Mouse (Mus musculus): ENCODE measurements around the gene Ndufb8. TPM values are rescaled to one million over a fixed set of nuclear protein-coding genes. Genes with fewer than 3 reads are reported as not detected.

Ndufb8 gene
- 424 and 454 TPM in 2 replicates for polyA plus RNA-seq (2014; fragmentation: Nextera tagmentation; extraction: Ambion mirVana)

GRCm38 (mm10) chr19:44554861-44555590, at the start of gene Ndufb8:
Gene Ndufb8 (minus strand): TSS chr19:44555440.
- H3K4me1 ChIP-seq (replicated peaks; ENCODE audit: control insufficient read depth, insufficient read depth, low read length): no peaks in the 10 kb centered on the region
- DNase-seq (ENCODE audit: low spot score) (peak; percentile 96), ATAC-seq (replicated peaks; ENCODE audit: low FRiP score) (peak; percentile 84)
- no peak within 1 kb of the TSS for H3K27ac ChIP-seq (ENCODE audit: low read depth, low read length)
- H3K9me3 ChIP-seq (ENCODE audit: control insufficient read depth, low read length): no peaks in the 10 kb centered on the region
- H3K4me2 ChIP-seq (ENCODE audit: low read depth, low read length, severe bottlenecking): peak within 1 kb of the TSS; percentile 91
- H3K4me3 ChIP-seq (ENCODE audit: low read depth, low read length): peak within 1 kb of the TSS; percentile 93
- H3K9ac ChIP-seq (ENCODE audit: low read length): peak within 1 kb of the TSS; percentile 92
- under 1% methylated on average over 50 of the region's 50 CpGs for WGBS
- peaks cover 4% of the 10 kb centered on the region for H3K36me3 ChIP-seq (ENCODE audit: control insufficient read depth, insufficient read depth, low read length)
- H3K27me3 ChIP-seq (ENCODE audit: control insufficient read depth, insufficient read depth, low read length): no peaks in the 10 kb centered on the region

GRCm38 (mm10) chr19:44594180-44594579, 38.9 kb upstream of the Ndufb8 start:
- 97% methylated on average over 14 of the region's 14 CpGs for WGBS

GRCm38 (mm10) chr19:44591638-44592037, 36.4 kb upstream of the Ndufb8 start:
- Histone ChIP-seq H3K4me2 (ENCODE audit: low read depth, low read length, severe bottlenecking) (no peak overlapping the region), H3K27me3 (ENCODE audit: control insufficient read depth, insufficient read depth, low read length) (no peaks in the 10 kb centered on the region), H3K36me3 (ENCODE audit: control insufficient read depth, insufficient read depth, low read length) (no peaks in the 10 kb centered on the region), H3K4me3 (ENCODE audit: low read depth, low read length) (no peak overlapping the region), H3K9ac (ENCODE audit: low read length) (no peak overlapping the region), H3K27ac (ENCODE audit: low read depth, low read length) (no peak overlapping the region), H3K9me3 (ENCODE audit: control insufficient read depth, low read length) (no peaks in the 10 kb centered on the region), H3K4me1 (replicated peaks; ENCODE audit: control insufficient read depth, insufficient read depth, low read length) (no peaks in the 10 kb centered on the region)
- no peak for ATAC-seq (replicated peaks; ENCODE audit: low FRiP score)
- DNase-seq (ENCODE audit: low spot score): no peak
- 79% methylated on average over 6 of the region's 6 CpGs for WGBS

More at GRCm38 (mm10) chr19:44594180-44594579, 38.9 kb upstream of the Ndufb8 start:
- DNase-seq (ENCODE audit: low spot score) (no peak), ATAC-seq (replicated peaks; ENCODE audit: low FRiP score) (no peak)
- no peaks in the 10 kb centered on the region for H3K4me1 ChIP-seq (replicated peaks; ENCODE audit: control insufficient read depth, insufficient read depth, low read length)
- H3K9me3 ChIP-seq (ENCODE audit: control insufficient read depth, low read length): no peaks in the 10 kb centered on the region
- H3K27ac ChIP-seq (ENCODE audit: low read depth, low read length): no peak overlapping the region
- H3K27me3 ChIP-seq (ENCODE audit: control insufficient read depth, insufficient read depth, low read length): no peaks in the 10 kb centered on the region
- H3K9ac ChIP-seq (ENCODE audit: low read length): no peak overlapping the region
- no peaks in the 10 kb centered on the region for H3K36me3 ChIP-seq (ENCODE audit: control insufficient read depth, insufficient read depth, low read length)
- no peak overlapping the region for H3K4me3 ChIP-seq (ENCODE audit: low read depth, low read length)
- H3K4me2 ChIP-seq (ENCODE audit: low read depth, low read length, severe bottlenecking): no peak overlapping the region

- Histone ChIP-seq H3K9ac (ENCODE audit: low read length) (no peak overlapping the region), H3K27ac (ENCODE audit: low read depth, low read length) (no peak overlapping the region), H3K9me3 (ENCODE audit: control insufficient read depth, low read length) (no peaks in the 10 kb centered on the region), H3K4me3 (ENCODE audit: low read depth, low read length) (no peak overlapping the region), H3K36me3 (ENCODE audit: control insufficient read depth, insufficient read depth, low read length) (no peaks in the 10 kb centered on the region), H3K4me2 (ENCODE audit: low read depth, low read length, severe bottlenecking) (no peak overlapping the region), H3K4me1 (replicated peaks; ENCODE audit: control insufficient read depth, insufficient read depth, low read length) (no peaks in the 10 kb centered on the region), H3K27me3 (ENCODE audit: control insufficient read depth, insufficient read depth, low read length) (no peaks in the 10 kb centered on the region)
- ATAC-seq (replicated peaks; ENCODE audit: low FRiP score) (no peak), DNase-seq (ENCODE audit: low spot score) (no peak)
- 87% methylated on average over 18 of the region's 18 CpGs for WGBS
These were observed 35.8 kb upstream of the Ndufb8 start for GRCm38 (mm10) chr19:44590992-44591391.

GRCm38 (mm10) chr19:44589591-44590223, 34.5 kb upstream of the Ndufb8 start:
- Histone ChIP-seq H3K4me2 (ENCODE audit: low read depth, low read length, severe bottlenecking) (no peak overlapping the region), H3K9ac (ENCODE audit: low read length) (no peak overlapping the region), H3K4me1 (replicated peaks; ENCODE audit: control insufficient read depth, insufficient read depth, low read length) (no peaks in the 10 kb centered on the region), H3K4me3 (ENCODE audit: low read depth, low read length) (no peak overlapping the region), H3K9me3 (ENCODE audit: control insufficient read depth, low read length) (no peaks in the 10 kb centered on the region), H3K36me3 (ENCODE audit: control insufficient read depth, insufficient read depth, low read length) (no peaks in the 10 kb centered on the region), H3K27me3 (ENCODE audit: control insufficient read depth, insufficient read depth, low read length) (0 out of 2 replicates have a peak, but pooled peaks cover 2% of the 10 kb centered on the region), H3K27ac (ENCODE audit: low read depth, low read length) (no peak overlapping the region)
- WGBS: 53% methylated on average over 7 of the region's 7 CpGs
- ATAC-seq (replicated peaks; ENCODE audit: low FRiP score) (no peak), DNase-seq (ENCODE audit: low spot score) (no peak)

GRCm38 (mm10) chr19:44588036-44588435, 32.8 kb upstream of the Ndufb8 start:
- Histone ChIP-seq H3K27ac (ENCODE audit: low read depth, low read length) (no peak overlapping the region), H3K4me2 (ENCODE audit: low read depth, low read length, severe bottlenecking) (no peak overlapping the region), H3K9me3 (ENCODE audit: control insufficient read depth, low read length) (no peaks in the 10 kb centered on the region), H3K4me1 (replicated peaks; ENCODE audit: control insufficient read depth, insufficient read depth, low read length) (no peaks in the 10 kb centered on the region), H3K36me3 (ENCODE audit: control insufficient read depth, insufficient read depth, low read length) (no peaks in the 10 kb centered on the region), H3K4me3 (ENCODE audit: low read depth, low read length) (no peak overlapping the region), H3K9ac (ENCODE audit: low read length) (no peak overlapping the region), H3K27me3 (ENCODE audit: control insufficient read depth, insufficient read depth, low read length) (peaks cover 6% of the 10 kb centered on the region; the same call in 1 of the 2 replicates)
- DNase-seq (ENCODE audit: low spot score) (no peak), ATAC-seq (replicated peaks; ENCODE audit: low FRiP score) (no peak)
- WGBS: 48% methylated on average over 4 of the region's 4 CpGs

GRCm38 (mm10) chr19:44582638-44583309, 27.5 kb upstream of the Ndufb8 start:
- Histone ChIP-seq H3K27me3 (ENCODE audit: control insufficient read depth, insufficient read depth, low read length) (peaks cover 6% of the 10 kb centered on the region; the same call in 1 of the 2 replicates), H3K27ac (ENCODE audit: low read depth, low read length) (no peak overlapping the region), H3K4me2 (ENCODE audit: low read depth, low read length, severe bottlenecking) (no peak overlapping the region), H3K4me3 (ENCODE audit: low read depth, low read length) (no peak overlapping the region), H3K9ac (ENCODE audit: low read length) (no peak overlapping the region), H3K9me3 (ENCODE audit: control insufficient read depth, low read length) (no peaks in the 10 kb centered on the region), H3K4me1 (replicated peaks; ENCODE audit: control insufficient read depth, insufficient read depth, low read length) (no peaks in the 10 kb centered on the region), H3K36me3 (ENCODE audit: control insufficient read depth, insufficient read depth, low read length) (no peaks in the 10 kb centered on the region; the same call in 1 of the 2 replicates)
- DNase-seq (ENCODE audit: low spot score): peak; percentile 96
- 32% methylated on average over 9 of the region's 9 CpGs for WGBS
- peak; percentile 74 for ATAC-seq (replicated peaks; ENCODE audit: low FRiP score)

- ATAC-seq (replicated peaks; ENCODE audit: low FRiP score) (0 out of 2 replicates have a peak, but pooled peaks have one; percentile 30), DNase-seq (ENCODE audit: low spot score) (no peak)
- Histone ChIP-seq H3K4me3 (ENCODE audit: low read depth, low read length) (no peak overlapping the region), H3K9ac (ENCODE audit: low read length) (no peak overlapping the region), H3K27ac (ENCODE audit: low read depth, low read length) (no peak overlapping the region), H3K4me2 (ENCODE audit: low read depth, low read length, severe bottlenecking) (no peak overlapping the region), H3K27me3 (ENCODE audit: control insufficient read depth, insufficient read depth, low read length) (peaks cover 6% of the 10 kb centered on the region; the same call in 1 of the 2 replicates), H3K4me1 (replicated peaks; ENCODE audit: control insufficient read depth, insufficient read depth, low read length) (no peaks in the 10 kb centered on the region), H3K9me3 (ENCODE audit: control insufficient read depth, low read length) (no peaks in the 10 kb centered on the region), H3K36me3 (ENCODE audit: control insufficient read depth, insufficient read depth, low read length) (no peaks in the 10 kb centered on the region; the same call in 1 of the 2 replicates)
- WGBS: 85% methylated on average over 10 of the region's 10 CpGs
These were observed 26.9 kb upstream of the Ndufb8 start for GRCm38 (mm10) chr19:44582103-44582502.

Measured in forebrain, embryonic 11.5 days (tissue).